Mouse (Mus musculus): ENCODE measurements at regions not wholly inside any gene's neighbourhood (a gene's known extent, or its start where the extent isn't known, plus 50 kb on each side); places are given as distances from the start of the nearest gene placed in this dataset.

DNA sequence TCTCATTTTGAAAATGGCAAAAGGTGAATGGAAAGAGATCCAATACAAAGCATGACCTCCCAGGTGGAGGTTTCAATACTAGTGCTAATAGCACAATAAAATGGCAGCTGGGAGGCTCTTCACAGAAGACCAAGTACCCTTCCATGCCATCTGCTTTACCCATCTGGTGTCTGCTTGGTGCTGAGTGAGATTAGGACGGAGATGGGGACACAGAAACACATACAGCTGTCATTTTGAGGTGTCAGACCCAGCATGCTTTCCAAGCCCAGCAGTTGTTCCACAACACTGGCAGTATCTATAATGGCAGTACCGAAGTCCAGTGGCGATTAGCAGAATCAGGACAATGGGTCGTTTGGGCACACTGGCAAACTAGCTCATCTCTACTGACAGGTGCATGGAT, 118.9 kb upstream of the 1700064H15Rik start:
- DNase-seq (ENCODE audit: low spot score in 2 of 2), result no peak

- DNase-seq (ENCODE audit: low spot score in 2 of 2), result no peak
Observed at GRCm38 (mm10) chr3:19751946-19752345, 123.5 kb upstream of the 1700064H15Rik start.

DNA sequence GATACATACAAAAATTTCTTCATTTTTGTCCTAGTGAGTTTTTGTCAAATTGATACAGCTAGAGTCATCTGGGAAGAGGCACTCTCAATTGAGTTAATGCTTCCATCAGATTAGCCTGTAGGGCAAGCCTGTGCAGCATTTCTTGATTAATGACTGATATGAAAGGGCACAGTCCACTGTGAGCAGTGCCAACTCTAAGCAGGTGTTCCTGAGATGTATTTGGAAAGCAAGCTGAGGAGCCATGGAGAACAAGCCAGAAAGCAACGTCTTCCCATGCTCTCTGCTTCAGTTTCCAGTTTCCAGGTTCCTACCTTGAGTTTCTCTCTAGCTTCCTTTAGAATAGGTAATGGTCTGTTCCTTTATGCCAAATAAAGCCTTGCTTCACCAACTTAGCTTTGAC, 125.5 kb upstream of the 1700064H15Rik start:
- DNase-seq (ENCODE audit: low spot score in 2 of 2), result no peak

GRCm38 (mm10) chr3:19754636-19755035, 126.2 kb upstream of the 1700064H15Rik start:
- no peak for DNase-seq (ENCODE audit: low spot score in 2 of 2)

DNA sequence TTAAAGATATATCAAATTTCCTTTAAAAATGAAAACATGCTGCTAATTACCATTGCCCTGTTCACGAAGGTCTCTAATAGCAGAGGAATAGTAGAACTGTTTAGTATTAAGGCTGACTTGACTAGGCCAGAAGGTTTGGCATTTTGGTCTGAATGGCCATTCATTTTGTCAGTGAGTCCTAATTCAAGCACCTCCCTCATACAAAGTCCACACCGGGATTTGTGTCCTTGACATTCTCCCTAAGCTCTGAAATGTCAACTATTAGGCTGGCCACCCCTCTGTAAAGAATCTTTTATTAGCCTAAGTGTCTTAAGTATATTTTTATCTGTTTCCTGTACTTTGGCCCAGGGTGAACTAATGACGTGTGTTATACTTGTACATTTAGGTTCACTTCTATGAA, 126.7 kb upstream of the 1700064H15Rik start:
- no peak for DNase-seq (ENCODE audit: low spot score in 2 of 2)

DNA sequence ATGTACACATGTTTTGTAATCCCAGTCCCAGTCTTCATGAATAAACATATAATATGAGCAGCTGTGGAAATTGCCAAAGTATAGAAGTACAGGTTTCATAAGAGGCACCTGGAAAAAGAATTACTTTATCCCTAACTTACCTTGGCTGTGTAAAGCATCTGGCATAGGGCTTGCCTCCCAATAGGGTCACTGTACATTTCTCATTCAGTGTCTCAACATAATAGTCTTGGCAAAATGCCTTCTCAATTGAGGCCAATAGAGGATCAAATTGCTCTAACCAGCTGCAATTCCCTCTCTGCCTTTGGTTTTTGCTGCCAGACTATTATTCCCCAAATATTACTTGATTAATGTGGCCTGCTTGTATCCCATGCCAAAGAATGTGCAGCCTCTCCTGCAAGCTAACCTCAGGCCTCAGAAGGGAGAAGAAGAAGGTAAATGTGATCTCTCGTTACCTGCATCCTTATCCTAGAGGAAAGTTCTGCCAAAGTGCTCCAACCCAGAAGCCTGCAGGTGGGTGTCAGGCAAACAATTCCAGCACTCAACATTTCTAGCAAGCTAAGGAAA, 158.2 kb upstream of the Cp start:
- no peak for DNase-seq (ENCODE audit: low spot score in 2 of 2)

DNA sequence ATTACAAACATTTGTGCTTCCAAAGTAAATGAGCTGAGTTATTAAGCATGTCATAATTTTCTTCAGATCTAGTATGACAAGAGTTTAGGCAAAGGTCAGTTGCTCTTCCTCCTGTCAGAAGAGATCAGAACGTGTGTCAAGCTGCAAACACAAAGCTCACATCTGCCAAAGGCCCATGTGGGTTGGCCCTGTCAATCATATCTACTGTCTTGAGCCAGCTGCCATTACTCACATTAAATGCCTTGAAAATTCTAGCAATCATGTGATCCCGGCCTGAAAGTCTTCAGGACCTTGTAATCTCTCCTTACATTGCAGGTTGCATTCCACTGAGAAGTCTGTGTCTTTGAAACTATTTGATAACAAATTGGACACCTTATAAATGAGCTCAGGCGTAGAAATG, 146.8 kb upstream of the Cp start:
- no peak for DNase-seq (ENCODE audit: low spot score in 2 of 2)

DNA sequence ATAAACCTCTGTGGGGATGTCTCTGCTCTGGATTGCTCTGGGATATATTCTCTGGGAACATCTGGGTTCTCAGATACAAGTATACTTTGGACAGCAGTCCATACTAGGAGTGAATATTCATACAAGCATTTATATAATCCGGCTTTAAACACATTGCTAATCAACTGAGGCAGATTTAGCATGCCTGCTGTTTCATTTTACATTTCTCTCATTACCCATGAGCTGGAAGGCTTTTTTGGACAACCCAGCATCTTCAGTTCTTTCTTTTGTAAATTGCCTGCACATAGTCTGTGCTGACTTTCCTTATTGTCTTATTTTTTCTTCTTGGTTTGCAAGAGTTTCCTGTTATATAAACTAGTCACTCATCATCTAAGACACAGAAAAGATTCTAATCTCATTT, 131.9 kb upstream of the Cp start:
- DNase-seq (ENCODE audit: low spot score in 2 of 2), result no peak

DNA sequence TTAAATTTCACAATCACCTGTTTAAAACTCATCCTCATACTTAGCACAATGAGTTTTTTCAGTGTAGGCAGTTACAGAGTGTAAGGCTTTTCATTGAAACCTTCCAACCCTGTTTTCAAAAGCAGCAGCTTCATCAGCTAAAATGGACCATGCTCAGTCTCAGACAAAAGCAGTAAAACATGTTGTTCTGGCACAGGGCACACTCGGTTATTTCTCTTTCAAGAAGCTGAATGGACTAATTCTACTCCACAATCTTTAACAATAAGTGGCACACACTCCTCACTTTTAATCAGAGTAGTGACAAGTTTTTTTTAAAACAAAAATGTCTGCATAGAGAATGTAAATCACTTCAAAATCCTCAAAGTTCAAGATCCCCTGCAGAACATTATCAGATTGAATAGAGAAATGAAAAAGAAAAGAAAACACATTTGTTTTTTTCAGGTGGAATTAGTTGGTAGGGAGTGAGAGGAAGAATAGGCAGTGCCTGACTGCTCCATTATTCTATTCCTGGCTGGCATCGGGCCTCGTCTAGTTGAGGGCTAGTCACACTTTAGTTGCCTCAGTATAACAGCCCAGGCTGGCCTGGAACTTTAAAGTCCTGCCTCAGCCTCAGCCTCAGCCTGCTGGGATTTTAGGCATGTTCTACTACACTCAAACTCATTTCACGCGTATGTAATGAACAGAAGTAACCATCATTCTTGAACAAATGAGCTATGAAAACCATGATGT, 128.2 kb upstream of the Cp start:
- DNase-seq (ENCODE audit: low spot score in 2 of 2), result no peak

- DNase-seq (ENCODE audit: low spot score in 2 of 2), result no peak
Observed at GRCm38 (mm10) chr3:19829752-19830151, 127.1 kb upstream of the Cp start.

DNA sequence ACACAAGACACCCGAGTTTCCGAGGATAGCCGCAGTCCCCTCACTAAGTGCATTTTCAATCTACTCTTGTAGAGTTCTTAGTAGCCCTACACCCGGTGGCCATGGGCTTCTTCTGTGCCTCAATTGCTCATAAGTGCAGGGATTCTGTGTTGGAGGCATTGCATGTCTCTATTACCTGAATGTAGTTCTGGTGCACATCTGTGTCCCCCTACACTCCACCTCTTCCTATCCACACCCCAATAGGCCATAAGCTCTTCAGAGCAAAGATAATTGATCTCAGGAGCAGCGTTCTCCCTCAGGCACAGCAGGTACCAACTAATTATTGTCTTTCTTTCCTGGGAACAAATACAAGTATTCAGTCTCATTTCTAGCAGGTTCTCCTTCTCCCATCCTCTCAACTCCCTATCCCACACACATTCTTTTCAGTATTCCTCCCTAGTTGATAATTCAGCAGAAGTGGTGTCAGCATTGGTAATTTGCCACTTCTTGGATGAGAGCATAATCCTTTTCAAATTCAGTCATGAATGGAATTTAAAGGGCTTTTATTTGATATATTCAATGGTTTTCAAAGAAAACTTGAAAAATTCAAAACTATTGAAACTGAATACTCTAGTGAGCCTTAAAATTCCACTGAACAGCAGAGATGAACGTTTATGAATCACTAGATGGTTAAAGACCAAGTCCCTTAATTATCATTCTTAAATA, 108.7 kb upstream of the Cp start:
- no peak for DNase-seq (ENCODE audit: low spot score in 2 of 2)

GRCm38 (mm10) chr3:19848736-19849269, 108.1 kb upstream of the Cp start:
- no peak for DNase-seq (ENCODE audit: low spot score in 2 of 2)

- DNase-seq (ENCODE audit: low spot score in 2 of 2), result no peak
Observed at GRCm38 (mm10) chr3:19882623-19883022, 74.2 kb upstream of the Cp start.

- no peak for DNase-seq (ENCODE audit: low spot score in 2 of 2)
Observed at GRCm38 (mm10) chr3:19888405-19888804, 68.4 kb upstream of the Cp start.

GRCm38 (mm10) chr3:19894258-19894629, 62.6 kb upstream of the Cp start:
- no peak for DNase-seq (ENCODE audit: low spot score in 2 of 2)

- peak; percentile 99 for DNase-seq (ENCODE audit: low spot score in 2 of 2)
Observed at GRCm38 (mm10) chr3:19894630-19895578, 62.0 kb upstream of the Cp start.

DNA sequence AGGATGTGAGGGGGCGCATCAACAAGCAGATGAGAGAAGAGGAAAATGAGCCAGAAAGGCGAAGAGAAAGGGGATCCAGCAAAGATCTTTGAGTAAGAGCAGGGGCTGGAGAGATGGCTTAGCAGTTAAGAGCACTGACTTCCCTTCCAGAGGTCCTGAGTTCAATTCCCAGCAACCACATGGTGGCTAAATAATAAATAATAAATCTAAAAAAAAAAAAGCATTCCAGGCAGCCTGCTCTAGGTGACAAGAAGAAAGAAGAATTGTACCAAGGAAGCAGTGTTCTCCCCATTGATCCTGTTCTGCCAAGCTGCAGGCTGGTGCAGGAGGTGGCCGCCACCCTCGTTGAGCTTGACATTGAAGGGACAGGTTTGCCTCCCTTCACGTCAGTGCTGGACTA, 61.1 kb upstream of the Cp start:
- DNase-seq (ENCODE audit: low spot score in 2 of 2), result no peak

DNA sequence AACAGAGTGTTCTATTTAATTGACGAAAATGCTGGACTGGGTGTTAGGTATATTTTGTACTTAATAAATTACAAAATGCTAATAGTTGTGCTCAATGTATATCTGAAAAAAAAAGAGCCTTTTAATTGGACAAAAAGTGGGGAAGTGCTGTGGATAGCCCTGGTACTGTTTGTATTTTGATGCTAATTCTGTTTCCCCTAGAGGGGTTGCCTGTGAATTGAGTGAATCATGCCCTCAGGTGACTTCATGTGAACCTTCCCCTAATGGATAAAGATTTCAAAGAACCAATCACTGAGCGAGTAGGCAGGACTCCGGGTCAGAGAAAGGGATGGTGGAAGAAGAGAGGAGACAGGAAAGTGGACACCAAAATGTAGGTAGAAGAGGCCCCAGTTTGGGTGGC, 59.7 kb upstream of the Cp start:
- DNase-seq (ENCODE audit: low spot score in 2 of 2), result no peak

DNA sequence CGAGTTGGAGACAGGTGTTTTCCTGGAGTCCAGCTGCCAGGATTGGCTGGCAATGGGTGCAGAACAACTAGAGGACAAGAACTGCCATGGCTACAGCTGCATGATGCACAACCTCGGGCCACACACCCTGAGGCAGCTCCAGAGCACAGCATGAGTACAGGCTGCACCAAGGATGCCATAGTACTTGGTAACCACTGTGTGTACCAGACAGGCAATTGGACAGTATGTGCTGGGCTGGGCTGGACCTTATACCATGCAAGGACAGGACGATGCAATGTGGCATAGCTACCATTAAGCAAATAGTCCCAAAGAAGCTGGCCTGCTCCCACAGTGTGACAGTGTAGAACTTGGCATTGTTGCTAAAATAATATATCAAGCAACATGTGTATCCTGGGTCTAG, 54.6 kb upstream of the Cp start:
- no peak for DNase-seq (ENCODE audit: low spot score in 2 of 2)

DNA sequence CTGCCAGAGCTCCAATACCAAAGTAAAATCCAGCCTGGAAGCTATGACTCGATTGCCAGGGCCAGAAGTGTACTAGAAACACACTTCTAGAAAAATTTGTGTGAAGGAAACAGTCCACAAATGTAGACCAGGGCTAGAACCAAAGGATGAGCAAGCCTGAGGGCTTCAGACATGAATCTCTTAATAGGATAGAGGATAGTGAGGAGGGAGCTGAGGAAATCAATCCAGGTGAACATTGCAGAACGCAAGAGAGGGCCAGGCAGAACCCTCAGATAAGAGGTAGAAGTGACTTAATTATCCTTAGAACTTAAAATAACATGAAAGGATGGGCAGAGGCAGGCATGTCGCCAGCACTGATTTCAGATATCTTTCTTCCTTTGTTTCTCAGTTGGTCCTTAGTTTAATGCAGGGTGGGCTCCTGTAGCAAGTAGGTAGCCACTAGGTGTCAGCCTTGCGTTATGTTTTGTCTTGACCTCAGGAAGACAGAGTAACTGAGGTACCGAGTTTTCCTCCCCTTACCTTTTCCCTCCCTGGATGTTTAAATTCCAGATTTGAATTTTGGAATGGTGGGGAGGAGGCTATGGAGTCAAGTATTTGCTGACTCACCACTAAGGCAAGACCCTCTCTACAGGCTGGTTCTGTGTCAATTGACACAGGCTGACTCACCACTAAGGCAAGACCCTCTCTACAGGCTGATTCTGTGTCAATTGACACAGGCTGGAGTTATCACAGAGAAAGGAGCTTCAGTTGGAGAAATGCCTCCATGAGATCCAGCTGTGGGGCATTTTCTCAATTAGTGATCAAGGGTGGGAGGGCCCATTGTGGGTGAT, 52.2 kb upstream of the Cp start:
- peak; percentile 54 to 63 for DNase-seq (ENCODE audit: low spot score in 2 of 2)
